Mouse (Mus musculus) ES-Bruce4 (cell line): ENCODE measurements around the gene Prrg2.

Experiments
- CTCF ChIP-seq: IDR thresholded peaks from one replicate; pipeline ENCODE4 v1.8.1; 2011; ENCODE audit warnings: low read depth, low read length
- POLR2A ChIP-seq: IDR thresholded peaks from one replicate; pipeline ENCODE4 v1.8.1; 2011; ENCODE audit warnings: low read length; ENCODE audit not compliant: insufficient read depth

DNA sequence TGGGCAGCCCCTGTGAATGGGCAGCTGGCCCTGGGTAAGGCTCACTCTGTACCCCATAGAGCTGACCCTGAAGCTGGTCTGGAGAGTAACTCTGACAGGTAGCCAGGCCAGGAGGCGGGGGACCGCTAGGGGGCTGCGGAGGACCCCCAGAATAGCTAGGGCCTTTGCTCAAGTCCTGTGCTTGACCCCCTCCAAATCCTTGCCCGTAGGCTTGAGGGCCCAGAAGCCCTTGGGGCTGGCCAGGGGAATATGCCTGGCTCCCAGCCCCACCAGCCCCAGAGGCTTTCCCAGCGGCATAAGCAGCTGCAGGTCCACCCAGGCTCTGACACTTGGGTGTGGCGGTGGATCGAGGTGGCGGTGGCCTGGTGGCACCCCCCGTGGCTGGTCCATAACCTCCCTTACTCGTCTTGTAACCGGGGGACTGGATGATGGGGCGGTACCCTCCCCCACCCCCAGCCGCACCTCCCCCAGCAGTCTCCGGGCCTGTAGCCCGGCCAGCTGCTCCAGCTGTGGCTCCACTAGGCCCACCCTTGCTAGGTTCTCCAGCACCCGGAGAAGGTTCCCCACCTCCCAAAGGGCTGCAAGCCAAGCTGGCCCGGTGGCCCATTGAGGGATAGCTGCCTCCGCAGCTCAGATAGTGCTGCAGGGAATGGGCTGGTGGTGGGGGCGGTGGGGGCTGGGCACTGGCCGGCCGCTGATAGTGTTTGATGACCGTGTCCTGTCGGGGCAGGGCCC, 13.4 kb downstream of the Prrg2 start:
- TF ChIP-seq POLR2A (no peak), CTCF (no peak)
